Mouse (Mus musculus) embryonic stem cell, embryonic (primary cell): ENCODE measurements around the gene Drd2.

Experiments
- CTCF ChIA-PET, 4 experiments: fragments of 300-600 bp in 2 of 4; fragments of 350-600 bp in 2 of 4; sonication (Branson Sonifier 250); formaldehyde crosslinking; loops; one replicate each; lab custom pipeline; 2022; ENCODE audit warnings: inconsistent platforms in 2 of 4; lab: Charles Lee
- POLR2A ChIA-PET, 4 experiments: fragments of 300-600 bp in 2 of 4; fragments of 350-600 bp in 2 of 4; sonication (Branson Sonifier 250); formaldehyde crosslinking; loops; one replicate each; lab custom pipeline; 2022; ENCODE audit warnings: antibody characterized with exemption in 4 of 4, inconsistent platforms in 1 of 4; lab: Charles Lee

The Drd2 gene

DNA sequence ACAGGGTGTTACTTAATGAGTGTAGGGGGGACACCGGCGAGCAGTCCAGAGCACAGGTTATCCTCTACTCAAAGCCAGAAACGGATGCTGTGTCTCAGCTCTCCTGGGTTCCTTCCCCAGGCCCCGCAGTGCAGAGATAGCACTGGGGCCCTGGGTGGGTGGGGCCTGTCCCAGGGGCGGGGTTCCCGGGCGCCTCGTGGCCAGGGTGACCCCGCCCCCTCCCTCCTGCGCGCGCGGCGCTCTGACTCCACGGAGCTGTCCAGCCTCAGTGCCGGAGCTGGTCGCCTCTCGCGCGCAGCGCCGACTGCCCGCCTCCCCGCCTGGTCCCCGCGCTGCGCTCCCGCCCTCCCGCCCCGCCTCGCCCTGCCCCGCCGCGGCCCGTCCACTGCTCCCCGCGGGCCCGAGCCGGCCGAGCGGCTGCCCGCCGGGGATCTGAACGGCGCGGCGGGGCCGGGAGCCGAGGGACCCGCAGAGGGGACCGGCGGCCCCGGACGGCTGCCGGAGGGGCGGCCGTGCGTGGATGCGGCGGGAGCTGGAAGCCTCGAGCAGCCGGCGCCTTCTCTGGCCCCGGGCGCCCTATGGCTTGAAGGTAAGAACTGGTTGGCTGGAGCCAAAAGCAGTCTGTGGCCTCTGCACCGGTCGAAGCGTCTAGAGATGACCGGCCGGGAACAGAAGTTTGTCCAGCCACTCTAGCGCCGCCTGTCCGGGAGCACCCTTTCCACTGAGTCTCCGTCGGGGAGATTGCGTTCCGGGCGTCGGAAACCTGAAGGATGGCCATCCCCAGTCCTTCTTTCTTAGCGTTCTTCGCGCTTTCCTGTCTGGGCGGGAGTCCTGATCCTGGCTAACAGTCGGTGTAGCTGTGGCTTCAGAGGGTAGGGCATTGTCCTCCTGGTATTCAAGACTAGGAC is at the start of gene Drd2:
Gene Drd2, plus strand, starts transcription at position 492 of the 908 bp plus-strand sequence.
- CTCF ChIA-PET: interaction anchor here (0.5 to 2.2 kb wide), 9 partner anchors 82 to 1461 kb away, joined by 3 to 5 read pairs (median 3); partner anchors contain the start of genes Tmprss5 (in 1 of the 4) and Ttc12 (in 1 of the 4)
- POLR2A ChIA-PET: interaction anchor here (0.6 to 2.9 kb wide), 25 partner anchors 10 to 784 kb away, joined by 3 to 12 read pairs (median 4); partner anchors contain the start of gene Ttc12 (in 2 of the 4)

DNA sequence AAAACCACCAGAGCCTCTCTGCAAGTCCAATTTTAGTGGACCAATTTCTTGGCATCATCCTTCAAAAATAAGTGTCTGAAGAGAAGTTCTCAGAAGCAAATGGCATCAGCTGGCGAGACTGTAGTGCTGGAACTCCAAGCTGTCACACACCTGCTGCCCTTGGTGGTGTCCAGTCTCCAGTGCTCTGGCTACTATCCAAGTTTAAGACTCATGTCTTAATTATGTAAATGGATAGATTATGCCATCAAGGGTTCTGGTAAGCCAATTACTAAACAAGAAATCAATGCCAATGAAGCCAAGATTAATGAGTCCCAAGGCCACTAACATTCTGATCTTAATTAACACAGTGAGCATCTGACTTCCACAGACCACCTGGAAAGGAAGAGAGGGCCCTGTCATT is 45.3 kb upstream of the Drd2 start:
- ChIA-PET POLR2A (interaction anchor here in 1 of 4 experiments (0.6 kb wide), 1 partner anchor 13 kb away, joined by 4 read pairs; no protein-coding TSS in a partner anchor), CTCF (no interaction called here)

DNA sequence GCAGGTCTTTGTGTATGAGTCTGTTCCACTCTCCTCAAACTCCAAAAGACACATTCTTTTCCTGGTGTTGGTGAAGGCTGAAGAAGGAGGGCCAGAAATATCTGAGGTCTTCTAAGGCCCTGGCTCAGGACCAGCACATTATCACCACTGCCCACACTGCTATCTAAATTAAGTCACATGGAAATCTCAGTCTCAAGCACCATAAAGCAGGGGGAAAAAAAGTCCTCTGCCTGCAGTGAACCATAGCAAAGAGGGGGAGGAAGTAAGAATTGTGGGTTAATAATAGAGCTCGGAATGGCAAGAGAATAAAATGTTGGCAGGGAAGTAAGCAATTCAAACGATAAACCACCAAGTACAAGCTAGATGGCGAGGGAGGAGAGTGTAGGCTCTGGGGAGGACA is 32.9 kb upstream of the Drd2 start:
- POLR2A ChIA-PET: interaction anchor here in 1 of 4 experiments (0.7 kb wide), 1 partner anchor 13 kb away, joined by 4 read pairs; no protein-coding TSS in a partner anchor
- CTCF ChIA-PET: no interaction called here

DNA sequence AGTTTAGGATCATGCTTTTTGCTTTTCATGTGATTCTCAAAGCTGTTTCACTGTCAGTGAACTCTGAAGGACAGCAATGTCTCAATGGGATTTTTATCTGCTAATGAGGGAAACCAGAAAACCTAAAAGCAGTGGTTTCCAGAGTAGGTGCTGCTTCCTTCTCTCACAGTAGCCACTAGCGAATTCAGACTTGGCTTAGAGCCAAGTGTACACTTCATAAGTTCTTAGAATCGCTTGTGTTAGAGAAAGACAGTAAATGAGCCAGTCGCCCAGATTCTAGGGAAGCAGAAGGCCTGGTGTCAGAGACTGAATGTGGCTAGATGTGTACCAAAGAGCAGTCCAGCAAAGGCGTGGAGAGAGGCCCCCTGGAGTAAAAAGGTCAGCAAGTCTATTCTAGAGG is 29.6 kb upstream of the Drd2 start:
- POLR2A ChIA-PET: no interaction called here
- CTCF ChIA-PET: no interaction called here

DNA sequence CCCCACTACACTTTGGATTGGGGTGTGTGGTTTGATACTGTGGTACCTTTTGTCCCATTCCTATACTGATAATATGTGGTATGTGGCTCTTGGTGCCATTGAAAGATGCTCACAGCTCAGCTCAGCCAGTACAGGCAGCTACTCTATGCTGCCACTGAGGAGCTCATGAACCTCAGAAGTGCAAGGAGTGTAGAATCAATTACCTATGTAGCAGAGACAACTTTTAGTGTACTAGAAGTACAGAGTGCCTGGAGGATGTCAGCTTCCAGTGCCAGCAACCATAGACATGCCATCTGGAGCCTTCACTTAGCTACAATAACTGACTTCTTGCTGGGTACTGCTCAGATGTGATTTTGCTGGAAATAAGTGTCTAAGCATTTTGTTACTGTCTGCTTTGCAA is 21.8 kb upstream of the Drd2 start:
- ChIA-PET POLR2A (no interaction called here), CTCF (no interaction called here)

DNA sequence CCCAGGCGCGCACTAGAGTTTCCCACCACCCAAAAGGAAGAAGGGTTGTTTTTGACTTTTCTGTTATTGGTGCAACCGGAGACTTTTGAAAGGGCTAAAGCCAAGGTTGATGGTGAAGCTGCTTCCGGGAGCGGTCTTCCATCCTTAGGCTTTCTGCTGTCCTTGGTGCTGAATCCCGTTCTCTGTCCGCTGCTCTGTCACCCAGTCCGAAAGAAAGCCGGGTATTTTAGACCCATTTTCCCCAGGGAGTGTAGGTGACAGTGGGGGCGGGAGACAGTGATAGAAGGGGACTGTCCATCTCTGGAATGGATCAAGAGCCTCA is 578 bp downstream of the Drd2 start:
- CTCF ChIA-PET: interaction anchor here in 3 of 4 experiments (0.5 to 2.2 kb wide), 5 partner anchors 83 to 147 kb away, joined by 3 to 5 read pairs (median 3); partner anchors contain the start of gene Ttc12 (in 1 of the 3)
- POLR2A ChIA-PET: interaction anchor here in 3 of 4 experiments (0.9 to 2.9 kb wide), 13 partner anchors 15 to 193 kb away, joined by 3 to 12 read pairs (median 4); partner anchors contain the start of gene Ttc12 (in 2 of the 3)

DNA sequence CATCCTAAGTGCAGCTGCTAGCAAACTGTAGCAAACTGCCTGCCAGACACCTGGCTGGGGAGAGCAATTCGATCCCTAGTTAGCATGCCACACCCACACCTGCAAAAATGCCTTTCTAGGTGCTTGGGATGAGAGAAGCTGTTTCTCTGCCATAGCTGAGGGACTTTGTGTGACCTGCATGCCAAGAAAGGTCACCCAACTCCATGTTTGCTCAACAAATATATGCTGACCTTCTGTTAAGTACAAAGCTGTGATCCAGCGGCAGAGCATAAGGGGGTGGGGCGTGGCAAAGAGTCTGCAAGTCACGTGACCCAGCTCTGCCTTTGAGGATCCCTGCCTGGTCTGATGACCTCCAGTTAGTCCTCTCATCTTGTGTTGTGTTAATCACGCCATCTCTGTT is 25.3 kb downstream of the Drd2 start:
- POLR2A ChIA-PET: interaction anchor here in 3 of 4 experiments (0.6 to 4.1 kb wide), 27 partner anchors 9 to 1491 kb away, joined by 3 to 57 read pairs (median 4); partner anchors contain the start of genes Ttc12 (in 3 of the 3), Ankk1 (in 2 of the 3) and Drd2 (in 2 of the 3)
- CTCF ChIA-PET: interaction anchor here in 3 of 4 experiments (0.6 to 1.3 kb wide), 5 partner anchors 18 to 123 kb away, joined by 3 to 5 read pairs (median 4); partner anchors contain the start of gene Ttc12 (in 2 of the 3)

DNA sequence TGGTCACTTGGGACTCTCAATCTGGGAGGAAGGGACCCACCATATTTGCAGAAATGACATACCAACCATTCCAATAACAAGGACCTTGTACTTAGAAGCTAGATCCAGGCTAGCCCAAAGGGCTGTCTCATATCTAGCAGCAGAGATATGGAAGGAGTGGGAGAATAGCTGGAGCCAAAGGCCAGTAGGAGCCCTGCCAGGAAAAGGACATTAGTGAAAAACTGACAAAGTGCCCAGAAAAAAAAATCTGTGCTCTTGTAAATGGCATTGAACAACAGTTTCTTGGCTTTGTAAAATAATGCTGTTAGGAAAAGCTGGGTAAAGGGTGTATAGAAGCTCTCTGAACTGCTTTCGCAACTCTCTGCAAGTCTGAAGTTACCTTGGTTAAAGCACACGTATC is 33.5 kb downstream of the Drd2 start:
- POLR2A ChIA-PET: interaction anchor here in 1 of 4 experiments (2.4 kb wide), 1 partner anchor 8 kb away, joined by 15 read pairs; no protein-coding TSS in a partner anchor
- CTCF ChIA-PET: no interaction called here

DNA sequence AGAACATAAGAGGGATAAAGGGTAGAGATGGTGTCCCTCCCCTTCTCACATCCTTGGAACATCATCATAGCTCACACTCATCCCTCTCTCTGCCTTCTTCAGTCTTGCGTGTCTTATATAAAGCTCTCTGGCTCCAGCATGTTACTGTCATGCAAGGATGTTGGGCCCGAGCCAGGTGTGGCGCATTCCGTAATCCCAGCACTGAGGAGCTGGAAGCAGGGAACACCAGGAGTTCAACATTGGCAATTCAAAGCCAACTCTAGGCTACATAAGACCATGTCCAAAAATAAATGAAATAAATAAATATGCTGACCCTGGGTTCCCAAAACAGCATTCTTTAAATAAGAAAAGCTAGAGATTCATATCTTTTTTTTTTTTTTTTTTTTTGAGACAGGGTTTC is 39.5 kb downstream of the Drd2 start:
- CTCF ChIA-PET: no interaction called here
- POLR2A ChIA-PET: no interaction called here

DNA sequence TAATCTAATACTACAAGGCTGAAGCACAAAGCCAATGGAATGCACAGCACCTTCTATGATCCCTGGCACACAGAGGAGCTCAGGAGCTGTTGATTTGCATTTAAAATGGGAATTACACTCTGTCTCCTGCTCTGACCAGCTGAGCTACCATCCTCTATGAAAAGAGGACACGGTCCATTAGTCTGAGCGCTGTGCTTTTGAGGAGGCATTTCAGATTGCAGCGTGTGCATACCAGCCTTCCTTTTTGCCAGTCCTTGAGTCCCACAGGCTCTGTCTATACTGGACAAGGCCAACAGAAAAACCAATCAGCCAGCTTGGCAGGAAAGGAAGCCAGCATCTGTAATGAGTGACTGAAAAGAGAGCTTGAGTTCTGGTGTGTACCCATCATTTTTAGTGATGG is 43.6 kb downstream of the Drd2 start:
- ChIA-PET POLR2A (interaction anchor here in 3 of 4 experiments (1.1 to 4.3 kb wide), 9 partner anchors 10 to 740 kb away, joined by 3 to 57 read pairs (median 5); partner anchors contain the start of gene Ttc12 (in 2 of the 3)), CTCF (interaction anchor here in 1 of 4 experiments (0.5 kb wide), 1 partner anchor 18 kb away, joined by 3 read pairs; no protein-coding TSS in a partner anchor)

DNA sequence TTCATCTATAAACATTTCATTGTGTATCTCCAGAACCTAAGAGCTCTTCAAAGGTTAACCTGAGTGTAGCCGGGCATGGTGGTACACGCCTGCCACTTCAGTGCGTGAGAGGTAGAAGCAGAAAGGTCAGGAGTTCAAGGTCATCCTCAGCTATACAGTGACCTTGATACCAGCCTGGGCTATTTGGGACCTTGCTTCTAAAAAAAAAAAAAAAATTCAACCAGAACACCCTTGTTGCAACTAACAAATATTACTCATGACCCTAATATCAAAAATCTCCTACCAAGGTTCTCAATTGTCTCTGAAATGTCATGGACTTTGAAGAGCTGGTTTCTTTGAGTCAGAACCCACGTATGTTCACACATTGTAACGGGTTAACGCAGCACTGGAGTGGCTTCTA is 44.4 kb downstream of the Drd2 start:
- ChIA-PET POLR2A (interaction anchor here in 3 of 4 experiments (0.6 to 4.3 kb wide), 17 partner anchors 9 to 740 kb away, joined by 3 to 57 read pairs (median 4); partner anchors contain the start of genes Ttc12 (in 3 of the 3) and Drd2 (in 1 of the 3)), CTCF (interaction anchor here in 1 of 4 experiments (0.7 kb wide), 1 partner anchor 24 kb away, joined by 3 read pairs; no protein-coding TSS in a partner anchor)

DNA sequence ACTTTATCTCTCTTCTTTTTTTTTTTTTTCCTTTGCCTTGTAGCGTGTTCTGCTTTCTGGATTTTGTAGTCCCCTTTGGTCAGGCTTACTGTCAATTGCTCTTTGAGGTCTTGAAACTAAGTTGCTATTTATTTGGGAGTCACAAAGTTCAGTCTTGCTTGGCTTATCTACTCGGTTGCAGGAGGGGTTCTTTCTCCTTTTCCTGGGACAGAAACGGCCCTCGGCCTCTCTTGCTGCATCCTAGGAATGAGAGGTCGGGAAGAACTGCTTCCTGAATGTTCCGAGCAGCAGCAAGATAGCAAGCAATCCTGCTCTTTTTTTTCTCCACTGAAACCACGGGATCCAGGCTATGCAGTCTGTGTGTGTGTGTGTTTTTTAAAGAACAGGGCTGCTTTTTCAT is 44.9 kb downstream of the Drd2 start:
- POLR2A ChIA-PET: interaction anchor here in 3 of 4 experiments (0.6 to 4.3 kb wide), 18 partner anchors 9 to 739 kb away, joined by 3 to 57 read pairs (median 4); partner anchors contain the start of genes Ttc12 (in 3 of the 3) and Drd2 (in 1 of the 3)

DNA sequence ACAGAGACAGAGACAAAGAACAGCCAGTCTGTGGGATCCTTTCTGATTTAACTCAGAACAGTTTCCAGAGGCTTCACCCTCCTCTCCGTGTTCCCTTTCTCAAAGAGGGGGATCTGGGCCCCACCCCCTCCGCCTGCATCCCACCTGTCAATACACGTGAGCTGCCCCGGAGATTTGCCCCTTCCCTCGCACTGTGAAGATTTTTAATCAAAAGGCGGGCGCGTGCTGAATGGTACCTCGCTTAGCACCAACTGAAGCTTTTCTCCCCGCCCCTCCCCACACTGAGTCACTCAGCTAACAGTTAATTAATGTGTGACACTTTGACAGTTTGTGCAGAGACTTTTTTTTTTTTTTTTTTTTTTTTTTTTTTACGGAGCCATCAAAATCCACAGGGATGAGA is 45.7 kb downstream of the Drd2 start:
- CTCF ChIA-PET: interaction anchor here in 2 of 4 experiments (0.7 to 1.1 kb wide), 2 partner anchors 103 to 1034 kb away, joined by 3 to 5 read pairs; no protein-coding TSS in a partner anchor
- POLR2A ChIA-PET: interaction anchor here (0.6 to 4.3 kb wide), 20 partner anchors 10 to 862 kb away, joined by 3 to 57 read pairs (median 5); partner anchors contain the start of genes Drd2 (in 2 of the 4) and Ttc12 (in 2 of the 4)

More for the DNA sequence above, 44.9 kb downstream of the Drd2 start:
- CTCF ChIA-PET: interaction anchor here in 3 of 4 experiments (0.6 to 0.7 kb wide), 3 partner anchors 25 to 258 kb away, joined by 3 to 4 read pairs (median 3); no protein-coding TSS in a partner anchor

DNA sequence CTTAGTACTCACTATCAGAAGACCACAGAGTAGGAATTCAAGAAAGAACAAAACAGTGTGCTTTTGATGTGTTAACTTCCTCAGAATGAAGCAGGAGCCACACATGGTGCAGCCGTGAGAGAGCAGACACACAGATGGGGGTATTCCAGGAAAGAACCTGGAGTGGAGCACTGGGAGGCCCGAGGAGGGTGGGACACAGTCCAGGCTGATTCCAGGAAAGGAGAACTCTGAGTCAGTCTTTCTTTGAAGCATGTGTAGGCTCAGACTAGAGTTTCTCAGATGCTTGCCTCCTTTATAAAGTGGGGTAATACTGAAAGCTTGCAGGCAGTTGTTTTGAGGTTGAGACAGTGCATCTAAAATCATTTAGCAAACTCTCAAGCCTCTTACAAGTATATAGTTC is 51.8 kb downstream of the Drd2 start:
- POLR2A ChIA-PET: interaction anchor here in 1 of 4 experiments (1.0 kb wide), 1 partner anchor 11 kb away, joined by 3 read pairs; no protein-coding TSS in a partner anchor

DNA sequence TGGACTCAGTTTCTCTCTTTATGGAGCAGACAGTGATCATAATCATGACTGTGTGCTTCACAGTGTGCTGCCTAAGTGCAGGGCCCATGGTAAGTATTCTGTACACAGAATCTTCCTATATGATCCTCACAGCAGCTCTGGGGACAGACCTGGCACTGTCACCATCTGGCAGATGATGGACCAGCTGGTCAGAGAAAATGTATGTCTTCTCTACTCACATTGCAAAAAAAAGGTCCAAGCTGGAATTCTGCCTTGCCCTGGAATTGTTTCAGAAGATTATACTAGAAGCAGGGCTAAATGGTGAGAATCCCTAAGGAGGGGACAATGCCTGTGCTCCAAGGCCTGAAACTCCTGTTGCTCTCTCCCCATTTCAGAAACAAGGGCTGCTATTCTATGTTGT is 55.6 kb downstream of the Drd2 start:
- ChIA-PET POLR2A (no interaction called here), CTCF (no interaction called here)

More for the DNA sequence above, 51.8 kb downstream of the Drd2 start:
- CTCF ChIA-PET: no interaction called here

DNA sequence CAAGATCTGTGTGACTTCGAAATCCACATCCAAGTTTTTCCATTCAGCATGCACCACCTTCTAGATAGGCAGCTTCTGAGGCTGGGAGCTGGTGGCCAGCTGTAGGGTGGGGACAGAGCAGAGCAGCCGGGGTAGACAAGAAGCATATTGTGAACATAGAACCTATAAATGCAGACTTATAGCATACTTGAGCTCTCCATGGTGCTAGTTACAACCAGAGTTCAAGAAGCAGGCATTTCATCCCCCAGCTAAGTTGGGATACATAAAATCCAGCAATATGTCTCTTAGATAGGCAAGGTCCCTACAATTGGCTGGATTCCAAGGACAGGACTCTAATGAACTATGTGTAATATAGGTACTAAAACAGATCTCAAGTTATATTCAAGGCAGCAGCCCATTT is 63.3 kb downstream of the Drd2 start:
- ChIA-PET CTCF (no interaction called here), POLR2A (interaction anchor here in 2 of 4 experiments (0.7 to 1.2 kb wide), 3 partner anchors 11 to 1306 kb away, joined by 3 read pairs; no protein-coding TSS in a partner anchor)

DNA sequence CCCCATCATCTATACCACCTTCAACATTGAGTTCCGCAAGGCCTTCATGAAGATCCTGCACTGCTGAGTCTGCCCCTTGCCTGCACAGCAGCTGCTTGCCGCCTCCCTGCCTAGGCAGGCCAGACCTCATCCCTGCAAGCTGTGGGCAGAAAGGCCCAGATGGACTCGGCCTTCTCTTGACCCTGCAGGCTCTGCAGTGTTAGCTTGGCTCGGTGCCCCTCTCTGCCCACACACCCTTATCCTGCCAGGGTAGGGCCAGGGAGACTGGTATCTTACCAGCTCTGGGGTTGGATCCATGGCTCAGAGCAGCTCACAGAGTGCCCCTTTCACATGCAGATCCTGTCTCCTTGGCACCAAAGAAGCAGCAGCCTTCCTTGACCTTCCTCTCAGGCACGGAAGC is 66.6 kb downstream of the Drd2 start:
- POLR2A ChIA-PET: no interaction called here
- CTCF ChIA-PET: no interaction called here

DNA sequence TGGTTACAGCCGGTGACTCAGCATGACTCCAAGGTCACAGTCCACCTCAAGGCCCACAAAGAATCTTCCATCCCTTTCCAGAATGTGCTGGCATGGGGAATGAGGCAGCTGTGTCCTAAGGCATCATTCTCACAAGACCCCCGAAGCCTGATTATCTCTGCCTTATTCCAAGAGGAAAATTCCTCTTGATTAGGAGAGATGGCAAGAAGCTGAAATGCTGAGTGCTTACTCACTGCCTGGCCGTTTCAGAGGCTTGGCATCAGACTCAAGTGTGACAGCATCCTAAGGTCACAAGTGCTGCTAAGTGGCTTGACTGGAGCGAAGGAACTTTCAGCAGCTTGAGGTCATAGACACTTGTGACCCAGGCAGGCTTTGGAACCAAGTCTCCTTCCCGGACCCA is 70.2 kb downstream of the Drd2 start:
- ChIA-PET POLR2A (interaction anchor here in 1 of 4 experiments (0.9 kb wide), 1 partner anchor 65 kb away, joined by 3 read pairs; no protein-coding TSS in a partner anchor), CTCF (no interaction called here)

DNA sequence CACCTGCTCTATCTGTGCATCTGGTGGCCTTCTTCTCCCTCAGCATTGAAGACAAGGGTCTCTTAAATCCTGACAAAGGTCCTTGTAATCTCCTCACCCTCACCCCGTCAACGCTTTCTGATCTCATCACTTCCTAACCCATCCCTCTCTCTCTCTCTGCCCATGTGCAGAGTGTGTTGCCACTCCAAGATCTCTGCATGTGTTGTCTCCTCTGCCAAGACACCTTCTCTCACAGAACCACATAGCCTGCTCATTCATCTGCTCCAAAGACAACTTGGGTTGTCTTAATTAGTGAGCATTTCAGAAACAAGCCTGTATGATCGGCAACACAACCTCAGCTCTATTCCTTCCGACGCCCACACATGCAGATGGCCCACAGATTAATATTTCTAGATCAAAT is 83.4 kb downstream of the Drd2 start:
- POLR2A ChIA-PET: no interaction called here
- CTCF ChIA-PET: no interaction called here
